Mouse (Mus musculus): ENCODE data around the gene Plvap.
A peak's percentile ranks its signal among the peaks of the same experiment; 100 is the strongest.

The Plvap gene

DNA sequence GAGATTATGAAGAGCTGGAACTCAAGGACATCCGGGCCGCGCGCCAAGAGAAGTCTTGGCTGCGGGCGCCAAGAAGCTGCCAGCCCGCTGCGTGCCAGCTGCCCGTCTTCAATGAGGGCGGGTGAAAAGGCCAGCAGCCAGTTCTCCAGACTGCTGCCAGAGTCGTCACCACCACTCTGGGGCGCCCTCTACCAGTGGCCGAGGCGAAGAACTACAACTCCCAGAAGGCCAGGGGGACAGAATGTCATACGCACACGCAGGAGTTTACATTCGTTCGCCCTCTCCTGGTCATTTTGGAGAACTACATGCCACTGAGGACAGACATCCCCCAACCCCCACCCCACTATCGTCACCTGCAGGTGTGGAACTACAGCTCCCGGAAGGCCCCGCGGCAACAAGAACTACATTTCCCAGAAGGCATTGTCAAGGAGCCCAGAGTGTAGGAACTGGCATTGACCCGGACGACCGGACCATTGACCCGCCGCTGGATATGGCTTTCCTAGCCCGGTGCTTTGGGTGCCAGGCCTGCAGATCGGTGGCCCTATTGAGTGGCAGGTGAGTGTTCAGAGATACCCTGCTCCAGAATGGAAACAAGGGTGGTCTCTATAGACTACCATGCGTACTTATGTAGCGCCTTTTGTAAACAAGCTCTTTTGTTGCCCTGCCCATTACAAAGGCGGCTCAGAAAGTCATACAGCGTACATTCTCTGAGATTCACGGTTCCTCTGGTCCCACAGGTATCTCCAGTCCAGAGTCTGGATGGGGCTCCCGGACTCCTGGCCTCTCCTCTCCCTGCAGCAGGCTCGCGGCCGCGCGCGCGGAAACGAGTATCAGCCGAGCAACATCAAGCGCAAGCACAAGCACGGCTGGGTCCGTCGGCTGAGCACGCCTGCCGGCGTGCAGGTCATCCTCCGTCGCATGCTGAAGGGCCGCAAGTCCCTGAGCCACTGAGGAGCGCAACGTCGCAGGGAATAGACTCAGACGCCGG lies 46.7 kb downstream of the Plvap start, which contains the start of gene Mrpl34:
Gene Mrpl34 (plus strand): TSS at position 447 of the 988 bp plus-strand sequence.
- peak; percentile 99 for DNase-seq

- peak; percentile 96 to 98 for DNase-seq
Observed at GRCm38 (mm10) chr8:71463188-71464033, 48.1 kb downstream of the Plvap start, which contains the start of gene Abhd8. Abhd8 (minus strand) TSS chr8:71463655.

- DNase-seq, result no peak
Observed at GRCm38 (mm10) chr8:71462786-71463185, 48.8 kb downstream of the Plvap start.

GRCm38 (mm10) chr8:71462191-71462590 lies 49.4 kb downstream of the Plvap start:
- no peak for DNase-seq

GRCm38 (mm10) chr8:71461152-71461840 lies 50.3 kb downstream of the Plvap start:
- DNase-seq, result no peak

GRCm38 (mm10) chr8:71460716-71461115 lies 50.8 kb downstream of the Plvap start:
- no peak for DNase-seq

DNA sequence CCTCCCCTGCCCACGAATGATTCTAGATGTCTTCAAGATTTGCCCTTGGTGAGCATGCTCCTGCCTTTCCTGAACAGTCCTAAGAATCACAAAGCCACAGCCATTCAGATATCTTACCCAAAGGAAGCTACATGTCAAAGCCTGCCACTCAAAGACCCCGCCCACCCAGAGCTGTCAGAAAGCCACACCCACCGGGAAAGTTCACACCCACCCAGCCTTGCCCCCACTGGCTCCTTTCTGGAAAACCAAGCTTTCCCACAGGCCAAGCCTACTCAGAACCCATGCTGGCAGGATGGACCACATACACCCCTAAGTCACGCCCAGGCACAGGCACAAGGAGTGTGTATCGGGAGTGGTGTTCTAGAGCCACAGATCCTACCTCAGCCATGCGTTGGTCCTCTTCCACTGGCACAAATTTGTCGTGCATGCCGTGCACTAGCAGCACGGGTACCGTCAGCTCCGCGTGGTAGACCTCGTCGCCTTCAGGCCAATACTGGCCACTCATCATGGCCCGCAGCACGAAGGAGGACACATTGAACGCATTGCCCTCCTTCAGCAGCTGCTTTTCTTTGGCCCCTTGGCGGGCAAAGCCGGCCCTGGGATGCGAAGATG lies 53.8 kb downstream of the Plvap start:
- no peak for DNase-seq

- DNase-seq, result no peak
Observed at GRCm38 (mm10) chr8:71456906-71457305, 54.6 kb downstream of the Plvap start.

GRCm38 (mm10) chr8:71454668-71455067 lies 56.9 kb downstream of the Plvap start:
- no peak for DNase-seq

DNA sequence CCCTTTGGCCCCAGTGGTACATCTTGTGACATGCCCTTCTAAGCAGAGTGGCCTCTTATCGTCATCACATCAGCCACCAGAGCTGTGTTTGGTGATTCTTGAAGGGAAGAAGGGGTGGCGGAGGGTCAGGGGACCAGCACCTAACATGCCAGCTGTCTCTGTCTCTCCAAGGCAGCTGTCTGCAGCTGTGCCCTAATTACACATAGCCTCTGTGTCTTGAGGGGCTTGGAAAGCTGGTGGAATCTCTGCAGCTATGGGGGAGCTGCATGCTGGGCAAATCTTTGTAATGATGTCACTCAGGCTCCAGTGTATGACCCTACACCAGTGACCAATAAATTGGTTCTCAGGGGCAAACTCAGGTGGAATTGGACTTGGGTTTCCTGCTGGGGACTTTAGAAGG lies 58.9 kb downstream of the Plvap start:
- DNase-seq, result no peak

DNA sequence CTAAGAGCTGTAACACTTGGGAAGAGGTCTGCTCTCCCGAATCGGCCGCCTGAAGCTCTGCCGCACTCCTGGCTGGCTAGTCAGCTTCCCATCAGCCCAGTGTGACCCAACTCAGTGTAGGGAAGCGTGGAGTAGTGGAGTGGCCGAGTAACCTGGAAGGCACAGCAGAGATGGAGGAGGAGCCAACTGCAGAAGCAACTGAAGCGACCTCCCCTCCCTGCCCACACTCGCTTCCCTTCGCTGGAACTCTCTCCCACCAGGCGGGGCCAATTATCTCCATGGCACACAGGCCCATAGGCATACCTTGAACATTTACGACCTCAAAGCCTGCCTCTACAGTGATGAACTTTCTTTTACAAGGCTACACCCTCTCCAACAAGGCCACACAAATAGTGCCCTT lies 59.8 kb downstream of the Plvap start:
- no peak for DNase-seq

DNA sequence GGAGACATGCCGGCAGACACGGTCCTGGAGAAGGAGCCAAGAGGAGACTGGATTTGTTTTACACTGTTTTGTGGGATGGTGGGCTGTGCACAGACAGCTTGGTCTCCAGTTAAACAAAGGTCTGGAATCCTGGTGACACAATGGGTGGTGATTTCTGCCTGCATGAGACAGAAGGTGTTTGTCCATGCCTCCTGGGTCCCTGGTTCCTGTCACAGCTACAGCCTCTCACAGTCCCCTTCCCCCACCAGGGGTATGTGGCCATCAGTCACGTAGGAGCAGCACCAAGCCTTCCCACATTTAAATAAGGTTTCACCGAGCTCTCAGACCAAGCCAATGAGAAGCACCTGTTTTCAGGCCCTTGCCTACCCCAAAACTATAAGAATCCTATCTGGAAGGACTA lies 60.2 kb downstream of the Plvap start:
- no peak for DNase-seq
